Mouse (Mus musculus): ENCODE measurements around the gene Gm5134.

The Gm5134 gene

DNA sequence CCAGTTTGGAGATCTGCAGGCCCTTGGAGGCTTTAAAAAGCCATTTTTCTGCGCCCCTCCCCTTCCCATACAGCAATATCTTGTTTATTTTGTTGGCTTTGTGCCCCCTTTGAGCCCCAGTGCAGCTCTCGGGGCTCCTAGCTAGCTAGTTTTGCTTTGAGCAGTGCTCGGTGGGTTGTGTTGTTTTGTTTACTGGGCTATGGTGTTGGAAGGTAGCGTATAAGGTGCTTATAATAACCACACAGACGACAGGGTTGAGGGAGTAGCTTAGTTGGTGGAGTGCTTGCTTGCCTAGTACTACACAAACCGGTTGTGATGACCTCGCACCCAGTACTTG, 78.8 kb downstream of the Gm5134 start:
- DNase-seq (ENCODE audit: low spot score) = no peak

GRCm38 (mm10) chr10:76034001-76034600, 79.8 kb downstream of the Gm5134 start:
- no peak for DNase-seq (ENCODE audit: low spot score)

DNA sequence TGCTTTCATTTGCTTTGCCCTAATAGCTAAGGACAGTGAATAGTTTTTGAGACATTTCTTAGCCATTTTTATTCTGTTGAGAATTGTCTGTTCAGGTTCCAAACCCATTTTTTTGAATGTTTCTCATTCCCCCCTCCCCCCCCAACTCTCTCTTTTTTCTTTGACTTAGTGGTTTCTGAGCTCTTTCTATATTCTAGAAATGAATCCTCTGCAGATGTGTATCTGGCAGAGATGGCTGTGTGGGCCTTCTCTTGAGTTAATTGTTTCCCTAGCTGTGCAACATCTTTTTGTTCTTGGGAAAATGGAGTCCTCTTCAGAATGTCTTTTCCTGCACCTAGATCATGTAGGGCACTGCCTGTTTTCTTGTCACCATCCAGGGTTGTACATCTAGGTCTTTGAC, 81.0 kb downstream of the Gm5134 start:
- no peak for DNase-seq (ENCODE audit: low spot score)

- no peak for DNase-seq (ENCODE audit: low spot score)
Measured at GRCm38 (mm10) chr10:76036962-76037361, 82.6 kb downstream of the Gm5134 start.

- DNase-seq (ENCODE audit: low spot score) = no peak
Measured at GRCm38 (mm10) chr10:76045343-76045742, 91.0 kb downstream of the Gm5134 start.

GRCm38 (mm10) chr10:76046754-76047153, 92.4 kb downstream of the Gm5134 start:
- DNase-seq (ENCODE audit: low spot score) = no peak

DNA sequence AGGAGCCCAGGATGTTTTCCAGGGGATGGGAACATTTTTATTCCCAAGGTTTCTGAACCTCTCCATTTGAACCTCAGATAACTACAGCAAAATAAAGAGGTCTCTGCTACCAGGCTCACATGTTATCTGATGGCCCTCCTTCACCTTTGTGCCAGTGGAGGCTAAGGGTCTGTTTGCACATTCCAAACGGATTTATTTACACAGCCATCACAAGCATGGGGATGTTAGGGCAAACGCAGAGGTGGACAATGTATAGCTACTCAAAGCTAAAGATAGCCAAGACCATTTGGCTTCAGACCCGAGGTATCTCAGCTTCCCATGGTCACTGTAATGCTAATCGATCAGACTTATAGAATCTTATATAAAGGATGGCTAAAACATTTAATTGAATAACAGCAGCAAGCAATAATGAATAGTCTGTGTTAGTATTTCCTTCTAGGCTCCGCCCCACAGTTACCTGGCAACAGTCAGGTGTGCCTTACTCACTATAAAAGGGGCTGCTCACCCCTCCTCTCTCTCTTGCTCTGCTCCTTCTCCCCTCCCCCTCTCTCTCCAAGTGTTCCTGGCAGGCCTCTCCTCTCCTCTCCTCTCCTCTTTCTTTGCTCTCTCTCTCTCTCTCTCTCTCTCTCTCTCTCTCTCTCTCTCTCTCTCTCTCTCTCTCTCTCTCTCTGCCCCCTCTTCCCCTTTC, 93.0 kb downstream of the Gm5134 start:
- no peak for DNase-seq (ENCODE audit: low spot score)

- no peak for DNase-seq (ENCODE audit: low spot score)
Measured at GRCm38 (mm10) chr10:76048967-76049366, 94.7 kb downstream of the Gm5134 start.

DNA sequence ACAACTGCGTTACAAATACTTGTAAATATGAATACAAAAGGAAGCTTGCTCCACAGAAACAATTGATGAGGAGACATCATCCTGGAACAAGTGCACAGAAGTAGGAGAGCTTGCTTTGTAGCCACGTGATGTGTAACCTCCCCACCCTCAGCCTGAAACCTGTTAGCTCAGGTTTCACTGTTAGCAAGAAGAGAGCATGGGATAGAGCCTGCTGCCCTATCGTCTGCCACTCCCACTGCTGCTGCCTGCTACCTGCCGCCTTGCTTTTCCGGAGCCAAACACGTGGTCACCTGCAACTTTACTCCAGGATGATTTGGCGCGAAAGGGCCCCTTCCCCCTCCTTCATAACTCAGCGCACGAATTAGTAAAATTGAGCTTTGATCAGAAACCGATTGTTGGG, 97.5 kb downstream of the Gm5134 start:
- DNase-seq (ENCODE audit: low spot score) = no peak
